13 mouse cellular contexts compared by ENCODE assay signal in the genomic region with DNA sequence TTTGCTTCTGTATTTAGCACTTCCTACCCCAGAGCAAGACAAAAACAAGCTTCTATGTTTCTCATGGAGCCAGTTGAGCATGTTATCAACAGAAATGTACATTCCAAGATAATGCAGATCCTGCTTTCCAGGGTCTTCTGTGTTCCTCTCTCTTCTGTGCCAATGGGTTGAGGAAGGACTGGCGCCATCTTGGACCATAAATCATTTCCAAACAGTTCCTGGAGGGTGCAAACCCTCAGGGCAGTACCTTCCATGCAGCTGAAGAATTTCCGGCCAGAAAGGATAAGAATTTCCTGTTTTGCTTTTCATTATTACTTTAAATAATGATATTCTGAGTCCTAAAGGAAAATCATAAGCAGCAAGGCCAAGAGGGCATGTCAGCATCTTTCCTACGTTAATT.
"Had no signal": no experiment of that assay in that cellular context is flagged by ENCODE, and none has a peak within 500 bp of the region (broad histone marks: within the 10 kb centered on the region; RNA-seq: fewer than 3 reads in every experiment).

No protein-coding gene starts in this region.

- H3K4me1 ChIP-seq: liver, embryonic 15.5 days; lung, embryonic 15.5 days had no signal

- H3K27me3 ChIP-seq: liver, embryonic 15.5 days; lung, embryonic 15.5 days had no signal

- H3K27ac ChIP-seq: hindbrain, postnatal 0 days; left cerebral cortex, adult 2 months; liver, embryonic 15.5 days; lung, embryonic 15.5 days had no signal

- H3K36me3 ChIP-seq: liver, embryonic 15.5 days; lung, embryonic 15.5 days had no signal

- H3K9ac ChIP-seq: liver, embryonic 15.5 days; lung, embryonic 15.5 days had no signal

- H3K4me3 ChIP-seq: left cerebral cortex, adult 2 months; liver, embryonic 15.5 days; lung, embryonic 15.5 days had no signal

- DNase-seq: layer of hippocampus, postnatal 36 days; lung, postnatal 14 days; lung, postnatal 4 days; midbrain, embryonic 14.5 days; thymus, adult 18-20 months; thymus, postnatal 36 days had no signal

- ATAC-seq: hindbrain, postnatal 0 days; inflammation-experienced regulatory T-cells, adult 6 months; intestine, embryonic 16.5 days had no signal

- H3K9me3 ChIP-seq: liver, embryonic 15.5 days; lung, embryonic 15.5 days had no signal

- H3K4me2 ChIP-seq: liver, embryonic 15.5 days; lung, embryonic 15.5 days; midbrain, embryonic 11.5 days had no signal
